Mouse (Mus musculus) lung, embryonic 15.5 days (tissue): Measurements from ENCODE around the gene Ap1b1. TPM values are rescaled to one million over a fixed set of nuclear protein-coding genes. Genes with fewer than 3 reads are reported as not detected.

Experiments used
- ATAC-seq: fragments of 200-750 bp; cut with Nextera tagmentation; 2 replicates; pipeline ENCODE4 v1.8.0; 2017; ENCODE audit warnings: moderate number of reproducible peaks, borderline replicate concordance; ENCODE audit not compliant: low FRiP score, low TSS enrichment; ENCODE audit errors: extremely low read depth
- H3K27ac ChIP-seq: fragments of 300-500 bp; sonication (generic); 2 replicates; pipeline ENCODE4 v1.5.1; 2015; ENCODE audit warnings: moderate library complexity, mild to moderate bottlenecking, inconsistent platforms
- H3K27me3 ChIP-seq: fragments of 300-500 bp; sonication (generic); 2 replicates; pipeline ENCODE4 v1.6.1; 2015; ENCODE audit warnings: inconsistent platforms
- H3K36me3 ChIP-seq: fragments of 300-500 bp; sonication (generic); 2 replicates; pipeline ENCODE4 v1.6.1; 2015; ENCODE audit warnings: inconsistent platforms
- H3K4me1 ChIP-seq: fragments of 300-500 bp; sonication (generic); 2 replicates; pipeline ENCODE4 v1.6.1; 2015; ENCODE audit warnings: inconsistent platforms
- H3K4me2 ChIP-seq: fragments of 300-500 bp; sonication (generic); 2 replicates; pipeline ENCODE4 v1.6.1; 2015; ENCODE audit warnings: inconsistent platforms, mild to moderate bottlenecking, moderate library complexity
- H3K4me3 ChIP-seq: fragments of 300-500 bp; sonication (generic); 2 replicates; pipeline ENCODE4 v1.5.1; 2015; ENCODE audit warnings: mild to moderate bottlenecking, inconsistent platforms
- H3K9ac ChIP-seq: fragments of 300-500 bp; sonication (generic); 2 replicates; pipeline ENCODE4 v1.6.1; 2015; ENCODE audit warnings: inconsistent platforms
- H3K9me3 ChIP-seq: fragments of 300-500 bp; sonication (generic); 2 replicates; pipeline ENCODE4 v1.6.1; 2016; ENCODE audit warnings: inconsistent platforms
- WGBS: fragments of 180-500 bp; shearing (Covaris S2); methylation state at CpG from one replicate; pipeline ENCODE4 v1.1.7; 2015; 5-methylcytosine and 5-hydroxymethylcytosine counted together
- polyA plus RNA-seq: library from polyadenylated mRNA; unstranded; fragments of >200 nt; fragmentation: Nextera tagmentation; extraction: Ambion mirVana; gene quantifications from 2 replicates; pipeline ENCODE4 v1.2.1, GENCODE M21; 2015

Gene Ap1b1
- polyA plus RNA-seq, 1 experiment from 2014 or later: 50.5 TPM

DNA sequence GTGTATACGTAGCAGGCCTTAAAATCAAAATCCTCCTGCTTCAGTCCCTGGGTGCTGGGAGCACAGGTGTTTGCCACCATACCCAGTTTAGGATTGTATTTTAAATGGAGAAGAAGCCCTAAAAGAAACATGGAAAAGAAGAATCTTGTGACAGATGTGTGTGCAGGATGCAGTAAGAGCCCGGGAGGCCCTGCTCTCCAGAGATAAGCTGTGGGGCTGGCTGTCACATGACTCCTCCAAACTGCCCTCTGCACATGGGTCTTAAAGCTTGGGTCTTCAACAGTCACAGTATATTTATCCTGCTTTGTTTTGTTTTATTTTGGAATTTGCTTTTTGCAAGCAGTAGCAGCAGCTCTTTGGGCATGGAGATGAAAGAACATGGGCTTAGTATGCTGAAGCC, 19.1 kb upstream of the Ap1b1 start:
- Histone ChIP-seq H3K27me3 (no peaks in the 10 kb centered on the region), H3K27ac (no peak overlapping the region), H3K4me2 (no peak overlapping the region), H3K36me3 (no peaks in the 10 kb centered on the region), H3K9ac (no peak overlapping the region), H3K4me1 (no peaks in the 10 kb centered on the region), H3K4me3 (no peak overlapping the region), H3K9me3 (no peaks in the 10 kb centered on the region)
- ATAC-seq: no peak
- 33% methylated on average over 2 of the region's 2 CpGs for WGBS

GRCm38 (mm10) chr11:4968376-4968775, 18.2 kb upstream of the Ap1b1 start:
- H3K4me1 ChIP-seq: no peaks in the 10 kb centered on the region

GRCm38 (mm10) chr11:4972967-4973870, 13.4 kb upstream of the Ap1b1 start:
- H3K27ac ChIP-seq: peak overlapping the region; percentile 16; the same call in 1 of the 2 replicates
- WGBS: 60% methylated on average over 13 of the region's 13 CpGs
- ATAC-seq: no peak
- no peaks in the 10 kb centered on the region for H3K4me1 ChIP-seq
- no peaks in the 10 kb centered on the region for H3K27me3 ChIP-seq
- no peaks in the 10 kb centered on the region for H3K9me3 ChIP-seq
- H3K9ac ChIP-seq: no peak overlapping the region
- H3K4me3 ChIP-seq: no peak overlapping the region
- H3K4me2 ChIP-seq: no peak overlapping the region
- no peaks in the 10 kb centered on the region for H3K36me3 ChIP-seq

More at GRCm38 (mm10) chr11:4968376-4968775, 18.2 kb upstream of the Ap1b1 start:
- Histone ChIP-seq H3K4me2 (no peak overlapping the region), H3K9me3 (no peaks in the 10 kb centered on the region), H3K27ac (no peak overlapping the region), H3K4me3 (no peak overlapping the region), H3K36me3 (no peaks in the 10 kb centered on the region), H3K9ac (no peak overlapping the region), H3K27me3 (no peaks in the 10 kb centered on the region)
- 67% methylated on average over 10 of the region's 10 CpGs for WGBS
- no peak for ATAC-seq

GRCm38 (mm10) chr11:4973871-4974256, 12.8 kb upstream of the Ap1b1 start:
- Histone ChIP-seq H3K4me2 (no peak overlapping the region), H3K27me3 (no peaks in the 10 kb centered on the region), H3K9ac (no peak overlapping the region), H3K27ac (peak overlapping the region; percentile 16), H3K36me3 (no peaks in the 10 kb centered on the region), H3K4me1 (no peaks in the 10 kb centered on the region), H3K4me3 (no peak overlapping the region), H3K9me3 (no peaks in the 10 kb centered on the region)
- ATAC-seq: no peak
- 88% methylated on average over 2 of the region's 2 CpGs for WGBS

DNA sequence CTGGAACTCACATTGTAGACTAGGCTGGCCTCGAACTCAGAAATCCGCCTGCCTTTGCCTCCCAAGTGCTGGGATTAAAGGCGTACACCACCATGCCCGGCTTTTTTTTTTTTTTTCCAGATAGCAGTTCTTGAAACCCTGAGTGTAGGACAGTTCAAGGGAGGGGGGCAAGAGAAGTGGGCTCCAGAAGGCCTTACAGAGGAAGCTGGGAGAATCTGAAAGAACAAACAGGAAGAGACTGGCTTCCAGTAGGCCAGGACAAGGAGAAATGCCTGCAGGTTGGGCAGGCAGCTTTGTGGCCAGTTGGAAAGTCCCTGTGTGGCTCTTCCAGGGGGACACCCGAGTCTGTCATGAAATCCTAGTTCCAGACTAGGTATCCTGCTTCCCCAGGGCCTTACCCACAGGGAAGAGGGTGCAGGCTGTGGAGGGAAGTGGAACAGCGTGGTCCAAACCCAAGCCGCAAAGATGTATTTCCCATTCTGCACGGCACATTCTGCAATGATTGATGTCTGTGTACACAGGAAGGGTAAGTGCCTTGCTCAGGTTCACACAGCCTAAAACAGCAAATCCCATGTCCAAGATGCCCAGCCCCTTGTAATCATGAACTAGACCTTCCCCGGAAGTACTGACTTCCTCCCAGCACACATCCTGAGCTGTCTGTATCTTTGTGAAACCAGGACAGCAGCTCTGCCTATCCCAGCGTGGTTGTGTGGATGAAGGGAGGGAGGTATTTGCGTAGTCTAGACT, 12.1 kb upstream of the Ap1b1 start:
- no peaks in the 10 kb centered on the region for H3K36me3 ChIP-seq
- no peaks in the 10 kb centered on the region for H3K4me1 ChIP-seq
- 45% methylated on average over 11 of the region's 11 CpGs for WGBS
- H3K9me3 ChIP-seq: no peaks in the 10 kb centered on the region
- peak overlapping the region; percentile 81 for H3K27ac ChIP-seq
- no peak overlapping the region for H3K4me3 ChIP-seq
- 0 out of 2 replicates have a peak overlapping the region, but pooled peaks have one; percentile 5 for H3K4me2 ChIP-seq
- H3K9ac ChIP-seq: no peak overlapping the region
- no peaks in the 10 kb centered on the region for H3K27me3 ChIP-seq
- peak; percentile 47 for ATAC-seq

- H3K27me3 ChIP-seq: no peaks in the 10 kb centered on the region
- H3K27ac ChIP-seq: peak overlapping the region; percentile 81
- no peaks in the 10 kb centered on the region for H3K4me1 ChIP-seq
- no peaks in the 10 kb centered on the region for H3K9me3 ChIP-seq
- 7% methylated on average over 14 of the region's 14 CpGs for WGBS
- no peak overlapping the region for H3K9ac ChIP-seq
- ATAC-seq: no peak
- H3K4me3 ChIP-seq: no peak overlapping the region
- H3K4me2 ChIP-seq: 0 out of 2 replicates have a peak overlapping the region, but pooled peaks have one; percentile 22
- no peaks in the 10 kb centered on the region for H3K36me3 ChIP-seq
Observed at GRCm38 (mm10) chr11:4975623-4976022, 11.0 kb upstream of the Ap1b1 start.

DNA sequence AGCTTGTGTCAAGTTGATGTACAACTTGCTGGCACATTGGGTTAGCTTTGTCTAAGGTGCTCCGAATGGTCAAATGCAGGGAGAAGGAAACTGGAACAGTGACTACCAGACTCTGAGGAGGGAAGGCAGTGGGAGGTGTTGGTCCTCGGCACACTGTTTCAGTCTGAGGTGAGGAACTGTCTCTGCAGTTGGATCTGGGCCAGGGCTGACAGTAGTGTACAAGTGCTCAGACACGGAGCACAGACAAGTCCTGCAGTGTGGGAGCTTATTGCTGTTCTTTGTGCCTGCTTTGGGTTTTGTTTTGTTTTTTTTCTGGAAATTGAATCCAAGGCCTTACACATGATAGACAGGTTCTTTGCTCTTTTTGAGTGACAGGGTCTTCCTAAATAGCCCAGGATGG, 3.6 kb upstream of the Ap1b1 start:
- Histone ChIP-seq H3K4me3 (no peak overlapping the region), H3K9me3 (no peaks in the 10 kb centered on the region), H3K36me3 (no peaks in the 10 kb centered on the region), H3K9ac (no peak overlapping the region), H3K27ac (no peak overlapping the region), H3K4me1 (peaks cover 18% of the 10 kb centered on the region), H3K27me3 (no peaks in the 10 kb centered on the region), H3K4me2 (no peak overlapping the region)
- no peak for ATAC-seq
- 50% methylated on average over 3 of the region's 3 CpGs for WGBS

GRCm38 (mm10) chr11:4983538-4983937, 3.1 kb upstream of the Ap1b1 start:
- H3K9me3 ChIP-seq: no peaks in the 10 kb centered on the region
- WGBS: 33% methylated on average over 2 of the region's 2 CpGs
- H3K36me3 ChIP-seq: no peaks in the 10 kb centered on the region
- H3K4me2 ChIP-seq: no peak overlapping the region
- no peak overlapping the region; the same call in 1 of the 2 replicates for H3K9ac ChIP-seq
- H3K27ac ChIP-seq: no peak overlapping the region
- ATAC-seq: no peak
- H3K27me3 ChIP-seq: no peaks in the 10 kb centered on the region
- peaks cover 19% of the 10 kb centered on the region for H3K4me1 ChIP-seq
- no peak overlapping the region for H3K4me3 ChIP-seq

DNA sequence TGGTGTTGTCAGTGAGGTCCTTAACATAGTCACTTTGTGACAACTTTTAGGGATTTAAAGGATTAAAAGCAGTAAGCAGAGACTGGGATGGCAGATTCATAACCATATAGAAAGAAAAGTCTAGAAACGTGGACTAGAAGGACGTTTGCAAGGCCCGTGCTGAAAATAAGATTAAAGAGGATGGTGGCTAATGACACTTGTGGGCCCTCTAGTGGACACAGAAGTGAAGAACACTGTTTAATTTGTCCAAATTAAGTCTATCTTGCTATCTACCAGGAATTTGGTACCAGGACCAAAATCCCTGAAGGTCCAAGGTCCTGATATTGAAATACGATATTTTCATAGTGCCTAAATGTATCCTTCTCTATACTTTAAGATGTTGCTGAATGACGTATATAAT, 2.4 kb upstream of the Ap1b1 start:
- 2% methylated on average over 5 of the region's 5 CpGs for WGBS
- Histone ChIP-seq H3K4me3 (no peak overlapping the region), H3K4me2 (peak overlapping the region; percentile 27), H3K36me3 (no peaks in the 10 kb centered on the region), H3K27me3 (no peaks in the 10 kb centered on the region), H3K4me1 (peaks cover 21% of the 10 kb centered on the region), H3K9me3 (no peaks in the 10 kb centered on the region), H3K9ac (peak overlapping the region; percentile 22; the same call in 1 of the 2 replicates), H3K27ac (no peak overlapping the region)
- ATAC-seq: no peak

DNA sequence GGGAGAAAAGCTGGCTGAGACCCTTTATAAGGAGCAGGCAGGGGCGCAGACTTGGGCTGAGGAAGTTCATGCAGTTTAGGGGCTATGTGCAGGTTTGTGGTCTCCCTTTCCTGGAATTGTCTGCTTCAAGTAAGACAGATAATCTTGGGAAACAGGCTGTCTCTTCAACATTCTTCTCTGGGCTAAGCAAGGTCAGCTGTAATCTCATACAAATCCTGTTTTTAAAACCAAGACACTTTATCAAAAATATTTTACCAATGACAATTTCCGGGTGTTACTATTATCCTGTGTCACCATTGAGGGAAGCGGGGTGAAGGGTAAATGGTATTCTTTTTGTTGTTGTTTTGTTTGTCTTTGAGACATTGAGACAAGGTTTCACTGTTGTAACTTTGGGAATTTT, 1.8 kb upstream of the Ap1b1 start:
- 76% methylated on average over 3 of the region's 3 CpGs for WGBS
- no peak overlapping the region for H3K4me2 ChIP-seq
- no peaks in the 10 kb centered on the region for H3K27me3 ChIP-seq
- peaks cover 21% of the 10 kb centered on the region for H3K4me1 ChIP-seq
- no peak overlapping the region for H3K4me3 ChIP-seq
- no peak overlapping the region for H3K9ac ChIP-seq
- H3K36me3 ChIP-seq: no peaks in the 10 kb centered on the region
- no peaks in the 10 kb centered on the region for H3K9me3 ChIP-seq
- H3K27ac ChIP-seq: no peak overlapping the region
- no peak for ATAC-seq

DNA sequence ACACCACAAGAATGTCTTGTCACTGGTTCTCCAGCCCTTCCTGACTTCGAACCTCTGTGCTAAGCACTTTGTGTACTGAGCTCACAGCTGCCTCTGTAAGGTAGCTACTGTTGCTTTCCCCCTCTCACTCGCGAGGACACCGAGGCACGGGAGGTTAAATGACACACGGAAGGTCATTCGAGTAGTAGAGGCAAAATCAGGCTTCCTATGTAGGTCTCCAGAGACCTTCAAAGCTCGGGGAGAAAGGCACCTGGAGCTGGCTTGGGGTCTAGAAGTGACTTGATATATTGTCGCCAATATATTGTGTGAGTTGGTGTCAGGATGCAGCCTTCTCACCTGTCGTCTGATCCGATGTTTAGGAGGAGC, 846 bp downstream of the Ap1b1 start:
- no peak for ATAC-seq
- H3K4me3 ChIP-seq: peak overlapping the region; percentile 68
- 46% methylated on average over 11 of the region's 11 CpGs for WGBS
- H3K36me3 ChIP-seq: no peaks in the 10 kb centered on the region
- H3K27ac ChIP-seq: no peak overlapping the region
- peaks cover 21% of the 10 kb centered on the region for H3K4me1 ChIP-seq
- no peaks in the 10 kb centered on the region for H3K27me3 ChIP-seq
- H3K9me3 ChIP-seq: no peaks in the 10 kb centered on the region
- peak overlapping the region; percentile 59 for H3K9ac ChIP-seq
- H3K4me2 ChIP-seq: peak overlapping the region; percentile 85

- no peak overlapping the region for H3K9ac ChIP-seq
- WGBS: 68% methylated on average over 3 of the region's 3 CpGs
- H3K9me3 ChIP-seq: no peaks in the 10 kb centered on the region
- H3K4me3 ChIP-seq: no peak overlapping the region
- H3K4me1 ChIP-seq: peaks cover 18% of the 10 kb centered on the region
- ATAC-seq: no peak
- H3K4me2 ChIP-seq: no peak overlapping the region
- no peak overlapping the region for H3K27ac ChIP-seq
- H3K27me3 ChIP-seq: no peaks in the 10 kb centered on the region
- no peaks in the 10 kb centered on the region for H3K36me3 ChIP-seq
Observed at GRCm38 (mm10) chr11:4989187-4989586, 2.6 kb downstream of the Ap1b1 start.
